Mouse (Mus musculus) liver, adult 2 months (tissue): Measurements from ENCODE around the gene E130308A19Rik. TPM values are rescaled to one million over a fixed set of nuclear protein-coding genes. Genes with fewer than 3 reads are reported as not detected.

ENCODE experiments used
- DNase-seq: peaks from one replicate; pipeline ENCODE4 v3.0.0-alpha.2; 2011; ENCODE audit warnings: low read depth, low spot score; ENCODE audit errors: extremely low read depth
- H3K27ac ChIP-seq: fragments of 200-500 bp; replicated peaks from 2 replicates; pipeline ENCODE4 v1.5.1; 2012; ENCODE audit warnings: low read depth, mild to moderate bottlenecking, control low read depth, inconsistent platforms, low read length; ENCODE audit not compliant: insufficient read depth
- H3K27me3 ChIP-seq: fragments of 200-500 bp; 2 replicates; pipeline ENCODE4 v1.6.1; 2012; ENCODE audit warnings: mild to moderate bottlenecking, moderate library complexity, low read length, inconsistent platforms; ENCODE audit not compliant: control insufficient read depth, insufficient read depth
- H3K36me3 ChIP-seq: fragments of 200-500 bp; 2 replicates; pipeline ENCODE4 v1.6.1; 2012; ENCODE audit warnings: low read length, inconsistent platforms; ENCODE audit not compliant: control insufficient read depth, insufficient read depth
- H3K4me1 ChIP-seq: fragments of 200-500 bp; 2 replicates; pipeline ENCODE4 v1.6.1; 2011; ENCODE audit warnings: low read length; ENCODE audit not compliant: control insufficient read depth, insufficient read depth
- H3K4me3 ChIP-seq: fragments of 200-500 bp; 2 replicates; pipeline ENCODE4 v1.5.1; 2011; ENCODE audit warnings: low read depth, mild to moderate bottlenecking, control low read depth, low read length, moderate library complexity; ENCODE audit not compliant: insufficient read depth
- H3K79me2 ChIP-seq: fragments of 200-500 bp; 2 replicates; pipeline ENCODE4 v1.6.1; 2012; ENCODE audit warnings: inconsistent platforms, mild to moderate bottlenecking, low read length, moderate library complexity; ENCODE audit not compliant: control insufficient read depth, insufficient read depth
- H3K9ac ChIP-seq: fragments of 200-500 bp; 2 replicates; pipeline ENCODE4 v1.6.1; 2012; ENCODE audit warnings: low read depth, mild to moderate bottlenecking, control low read depth, inconsistent platforms, low read length
- CTCF ChIP-seq: fragments of 200-500 bp; IDR thresholded peaks from 2 replicates; pipeline ENCODE4 v1.5.1; 2011; ENCODE audit warnings: low read depth, low read length, control low read depth
- POLR2A ChIP-seq: fragments of 200-500 bp; IDR thresholded peaks from 2 replicates; pipeline ENCODE4 v1.6.1; 2011; ENCODE audit warnings: low read length, control low read depth; ENCODE audit not compliant: insufficient read depth; ENCODE audit errors: extremely low read depth
- WGBS: fragments of 180-500 bp; shearing (Covaris S2); methylation state at CpG from one replicate; pipeline ENCODE4 v1.1.7; 2018; 5-methylcytosine and 5-hydroxymethylcytosine counted together
- polyA plus RNA-seq: library from polyadenylated mRNA; depleted of rRNA; stranded (reverse); fragments of >200 nt; gene quantifications from 2 replicates; pipeline ENCODE4 v1.2.3, GENCODE M21; 2012
- total RNA-seq: library from RNA; depleted of rRNA; stranded (reverse); fragments of >200 nt; gene quantifications from 2 replicates; pipeline ENCODE4 v1.2.3, GENCODE M21; 2014

E130308A19Rik gene
- total and polyA plus RNA-seq, 2 experiments: 1.5 to 2.6 TPM

DNA sequence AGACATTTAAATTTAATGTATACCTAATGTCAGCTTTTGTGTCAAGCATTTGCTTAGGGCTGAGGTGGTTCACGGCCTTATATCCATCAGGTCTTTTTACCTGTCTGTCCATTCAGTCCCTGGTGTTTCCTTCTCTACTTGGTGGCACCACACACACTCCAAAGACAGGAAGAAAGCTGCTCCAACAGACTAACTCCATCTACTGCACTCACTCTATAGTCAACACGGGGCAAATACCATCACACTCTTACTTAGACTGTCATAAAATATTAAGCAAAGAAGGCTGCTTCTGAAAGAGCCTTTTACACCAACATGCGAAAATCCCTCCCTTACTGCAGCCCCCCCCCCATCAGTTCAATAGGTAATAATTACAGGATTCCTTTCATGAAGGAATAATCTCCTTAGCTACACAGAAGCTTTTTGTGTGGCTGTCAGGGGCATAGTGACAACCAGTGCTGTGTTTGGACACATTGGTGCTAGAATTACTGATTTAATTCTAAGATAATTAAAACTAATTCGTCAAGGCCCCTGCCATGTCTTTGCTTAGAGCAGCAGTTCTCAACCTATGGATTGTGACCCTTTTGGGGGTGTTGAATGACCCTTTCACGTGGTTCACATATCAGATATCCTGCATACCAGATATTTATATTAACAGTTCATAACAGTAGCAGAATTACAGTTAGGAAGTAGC is 101.3 kb downstream of the E130308A19Rik start:
- no peak overlapping the region for H3K9ac ChIP-seq
- WGBS: 86% methylated on average over 5 of the region's 5 CpGs

DNA sequence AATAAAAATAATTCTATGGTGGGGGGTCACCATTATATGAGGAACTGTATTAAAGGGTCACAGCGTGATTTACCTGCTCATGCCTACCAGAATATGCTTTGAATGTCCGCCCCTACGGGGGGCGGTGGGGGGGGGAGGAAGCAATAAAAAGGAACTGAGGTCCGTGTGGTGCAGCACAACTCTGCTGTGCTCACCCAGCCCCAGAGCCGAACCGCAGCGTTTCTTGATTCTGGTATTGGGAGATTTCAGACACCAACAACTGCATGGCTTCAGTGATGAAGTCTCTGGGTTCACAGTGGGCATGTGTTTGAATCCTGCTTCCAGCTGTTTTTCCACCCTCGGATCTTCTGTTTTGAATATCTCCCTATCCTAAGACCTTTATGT is 101.9 kb downstream of the E130308A19Rik start:
- no peaks in the 10 kb centered on the region for H3K27me3 ChIP-seq
- TF ChIP-seq CTCF: no peak
- TF ChIP-seq POLR2A: no peak
- H3K9ac ChIP-seq: no peak overlapping the region
- no peak overlapping the region for H3K27ac ChIP-seq
- DNase-seq: no peak
- no peaks in the 10 kb centered on the region for H3K4me1 ChIP-seq
- no peaks in the 10 kb centered on the region for H3K79me2 ChIP-seq
- H3K36me3 ChIP-seq: no peaks in the 10 kb centered on the region
- 86% methylated on average over 9 of the region's 9 CpGs for WGBS
- H3K4me3 ChIP-seq: no peak overlapping the region

More for the DNA sequence above, 101.3 kb downstream of the E130308A19Rik start:
- no peaks in the 10 kb centered on the region for H3K27me3 ChIP-seq
- H3K4me3 ChIP-seq: no peak overlapping the region
- no peaks in the 10 kb centered on the region for H3K36me3 ChIP-seq
- no peaks in the 10 kb centered on the region for H3K4me1 ChIP-seq
- no peak overlapping the region for H3K27ac ChIP-seq
- DNase-seq: no peak
- H3K79me2 ChIP-seq: no peaks in the 10 kb centered on the region
- TF ChIP-seq POLR2A (no peak), CTCF (no peak)

DNA sequence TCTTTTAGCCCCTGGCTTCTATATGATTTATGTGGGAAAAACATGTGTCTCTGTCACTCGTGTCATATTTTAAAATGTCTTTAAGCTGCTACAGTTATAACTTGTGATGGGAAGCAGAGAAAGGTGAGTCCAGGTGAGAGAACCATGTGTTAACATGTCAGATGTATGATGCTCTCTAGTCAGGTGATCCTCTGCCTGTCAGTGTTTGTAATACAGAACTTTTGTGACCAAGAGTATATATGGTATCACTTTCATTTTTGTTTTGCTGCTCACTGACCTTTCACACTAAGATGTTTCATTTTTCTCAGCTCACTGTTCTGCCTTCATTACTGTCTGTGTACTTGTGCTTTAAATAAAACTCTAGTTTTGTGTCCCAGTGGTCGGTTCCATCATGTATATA is 102.8 kb downstream of the E130308A19Rik start:
- Histone ChIP-seq H3K27ac (no peak overlapping the region), H3K27me3 (no peaks in the 10 kb centered on the region), H3K36me3 (no peaks in the 10 kb centered on the region), H3K9ac (no peak overlapping the region), H3K79me2 (no peaks in the 10 kb centered on the region), H3K4me3 (no peak overlapping the region), H3K4me1 (no peaks in the 10 kb centered on the region)
- 86% methylated on average over 2 of the region's 2 CpGs for WGBS
- no peak for TF ChIP-seq CTCF
- no peak for TF ChIP-seq POLR2A
- DNase-seq: no peak

DNA sequence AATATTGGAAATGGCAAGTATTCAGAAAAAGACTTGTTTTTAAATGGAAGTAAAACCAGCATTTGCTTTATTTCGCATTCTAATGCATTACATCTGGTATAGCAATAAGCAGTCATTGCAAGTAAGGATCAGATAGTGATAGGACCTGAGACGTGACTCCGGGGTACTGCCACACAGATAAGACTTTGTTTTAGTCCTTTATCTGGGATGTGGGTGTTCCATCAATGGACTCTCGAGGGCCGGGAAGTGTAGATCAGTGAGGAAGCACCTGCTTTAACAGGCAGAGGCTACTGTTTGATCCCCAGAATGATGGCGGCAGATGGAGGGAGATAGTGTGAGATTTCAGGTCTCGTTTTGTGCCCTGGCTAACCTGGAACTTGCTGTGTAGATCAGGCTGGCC is 105.5 kb downstream of the E130308A19Rik start:
- Histone ChIP-seq H3K27ac (no peak overlapping the region), H3K36me3 (no peaks in the 10 kb centered on the region), H3K4me1 (no peaks in the 10 kb centered on the region), H3K9ac (no peak overlapping the region), H3K4me3 (no peak overlapping the region), H3K79me2 (no peaks in the 10 kb centered on the region), H3K27me3 (no peaks in the 10 kb centered on the region)
- WGBS: 95% methylated on average over 7 of the region's 7 CpGs
- DNase-seq: no peak
- TF ChIP-seq POLR2A (no peak), CTCF (no peak)

DNA sequence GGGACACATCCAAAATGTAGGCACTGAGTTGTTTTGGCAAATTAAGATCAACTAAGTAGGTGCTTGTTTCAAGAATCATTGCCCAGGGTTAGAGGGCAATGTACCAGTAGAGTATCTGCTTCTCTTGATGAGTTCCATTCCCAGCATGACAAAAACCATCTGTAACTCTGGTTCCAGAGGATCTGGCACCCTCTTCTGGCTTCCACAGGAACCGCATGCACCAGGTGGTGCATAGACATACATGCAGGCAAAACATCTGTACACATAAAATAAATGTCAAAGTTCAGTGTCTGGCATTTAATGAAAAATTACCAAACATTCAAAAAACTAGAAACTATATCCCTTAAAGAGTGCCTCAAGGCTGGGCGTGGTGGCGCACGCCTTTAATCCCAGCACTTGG is 113.3 kb downstream of the E130308A19Rik start:
- DNase-seq: no peak
- Histone ChIP-seq H3K36me3 (no peaks in the 10 kb centered on the region; the same call in 1 of the 2 replicates), H3K4me1 (no peaks in the 10 kb centered on the region), H3K27me3 (no peaks in the 10 kb centered on the region), H3K4me3 (no peak overlapping the region), H3K27ac (no peak overlapping the region), H3K9ac (no peak overlapping the region), H3K79me2 (no peaks in the 10 kb centered on the region)
- WGBS: 95% methylated on average over 4 of the region's 4 CpGs
- TF ChIP-seq CTCF (peak; percentile 42; the same call in 1 of the 2 replicates), POLR2A (no peak)

DNA sequence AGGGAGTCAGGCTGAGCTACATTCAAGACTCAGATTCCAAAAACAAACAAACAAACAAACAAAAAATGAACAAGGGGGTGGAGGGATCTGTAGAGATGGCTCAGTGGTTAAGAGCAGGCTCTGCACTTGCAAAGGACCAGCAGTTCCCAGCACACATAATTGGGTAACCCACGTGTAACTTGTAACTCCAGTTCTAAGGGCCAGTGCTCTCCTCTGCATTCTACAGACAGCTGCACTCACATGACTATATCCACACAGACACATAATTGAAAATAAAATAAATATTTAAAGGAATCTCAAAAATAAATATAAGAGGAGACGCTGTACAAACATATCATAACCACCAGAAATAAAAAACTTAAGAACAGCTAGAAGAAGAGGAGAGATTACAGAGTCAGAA is 113.9 kb downstream of the E130308A19Rik start:
- H3K27ac ChIP-seq: no peak overlapping the region
- no peaks in the 10 kb centered on the region; the same call in 1 of the 2 replicates for H3K36me3 ChIP-seq
- H3K27me3 ChIP-seq: no peaks in the 10 kb centered on the region
- TF ChIP-seq CTCF (no peak), POLR2A (no peak)
- H3K79me2 ChIP-seq: no peaks in the 10 kb centered on the region
- WGBS: 89% methylated on average over 2 of the region's 2 CpGs
- DNase-seq: no peak
- no peak overlapping the region for H3K9ac ChIP-seq
- H3K4me3 ChIP-seq: no peak overlapping the region
- no peaks in the 10 kb centered on the region for H3K4me1 ChIP-seq
